Mouse (Mus musculus) neural tube, embryonic 14.5 days (tissue): Measurements from ENCODE around the gene Xrcc4. TPM values are rescaled to one million over a fixed set of nuclear protein-coding genes. Genes with fewer than 3 reads are reported as not detected.

Experiments used
- ATAC-seq: fragments of 200-750 bp; cut with Nextera tagmentation; 2 replicates; pipeline ENCODE4 v1.8.0; 2017; ENCODE audit warnings: low read depth, mild to moderate bottlenecking, moderate TSS enrichment, moderate library complexity
- H3K27ac ChIP-seq: fragments of 300-500 bp; sonication (generic); 2 replicates; pipeline ENCODE4 v1.5.1; 2014; ENCODE audit warnings: low read depth, mild to moderate bottlenecking, control low read depth, low read length, moderate library complexity, mixed read lengths
- H3K27me3 ChIP-seq: fragments of 300-500 bp; sonication (generic); 2 replicates; pipeline ENCODE4 v1.6.1; 2014; ENCODE audit warnings: low read length; ENCODE audit not compliant: control insufficient read depth, insufficient read depth
- H3K36me3 ChIP-seq: fragments of 300-500 bp; sonication (generic); 2 replicates; pipeline ENCODE4 v1.6.1; 2014; ENCODE audit warnings: low read length, mixed read lengths; ENCODE audit not compliant: control insufficient read depth, insufficient read depth
- H3K4me1 ChIP-seq: fragments of 300-500 bp; sonication (generic); 2 replicates; pipeline ENCODE4 v1.6.1; 2014; ENCODE audit warnings: low read length; ENCODE audit not compliant: control insufficient read depth, insufficient read depth
- H3K4me2 ChIP-seq: fragments of 300-500 bp; sonication (generic); 2 replicates; pipeline ENCODE4 v1.6.1; 2014; ENCODE audit warnings: mild to moderate bottlenecking, low read depth, low read length, control low read depth
- H3K4me3 ChIP-seq: fragments of 300-500 bp; sonication (generic); 2 replicates; pipeline ENCODE4 v1.5.1; 2014; ENCODE audit warnings: low read depth, low read length, control low read depth, mixed read lengths
- H3K9ac ChIP-seq: fragments of 300-500 bp; sonication (generic); replicated peaks from 2 replicates; pipeline ENCODE4 v1.6.1; 2014; ENCODE audit warnings: low read depth, mild to moderate bottlenecking, control low read depth, low read length, mixed read lengths
- H3K9me3 ChIP-seq: fragments of 300-500 bp; sonication (generic); 2 replicates; pipeline ENCODE4 v1.6.1; 2016; ENCODE audit warnings: low read length; ENCODE audit not compliant: control insufficient read depth
- WGBS: fragments of 180-500 bp; shearing (Covaris S2); extraction: QIAGEN DNeasy Blood & Tissue Kit; methylation state at CpG from one replicate; pipeline ENCODE4 v1.1.7; 2014; 5-methylcytosine and 5-hydroxymethylcytosine counted together
- polyA plus RNA-seq: library from polyadenylated mRNA; unstranded; fragments of >200 nt; fragmentation: Nextera tagmentation; extraction: Ambion mirVana; gene quantifications from 2 replicates; pipeline ENCODE4 v1.2.1, GENCODE M21; 2014

Gene Xrcc4
- polyA plus RNA-seq, 1 experiment from 2014 or later = 17.5 TPM

DNA sequence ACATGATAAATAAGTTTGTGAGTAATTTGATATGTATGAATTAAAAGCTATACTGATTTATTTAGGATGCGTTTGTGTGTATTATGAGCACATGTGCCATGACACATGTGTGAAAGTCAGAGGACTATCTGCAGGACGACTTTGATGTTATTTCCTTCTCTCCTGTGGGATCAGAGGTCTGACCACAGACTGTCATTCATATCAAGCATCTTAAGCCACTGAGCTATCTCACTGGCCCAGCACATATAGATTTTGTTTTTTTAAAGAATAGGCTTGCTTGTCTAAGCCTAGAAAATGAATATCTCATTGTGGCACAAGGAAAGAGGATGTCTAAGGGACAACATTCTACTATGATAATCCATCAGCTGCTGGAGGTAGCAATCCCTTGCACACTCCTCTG lies 183.3 kb downstream of the Xrcc4 start:
- Histone ChIP-seq H3K4me2 (no peak overlapping the region), H3K9ac (no peak overlapping the region), H3K9me3 (no peaks in the 10 kb centered on the region), H3K27ac (no peak overlapping the region), H3K27me3 (no peaks in the 10 kb centered on the region), H3K4me1 (no peaks in the 10 kb centered on the region), H3K36me3 (no peaks in the 10 kb centered on the region), H3K4me3 (no peak overlapping the region)
- 77% methylated on average over 2 of the region's 2 CpGs for WGBS
- ATAC-seq = no peak

DNA sequence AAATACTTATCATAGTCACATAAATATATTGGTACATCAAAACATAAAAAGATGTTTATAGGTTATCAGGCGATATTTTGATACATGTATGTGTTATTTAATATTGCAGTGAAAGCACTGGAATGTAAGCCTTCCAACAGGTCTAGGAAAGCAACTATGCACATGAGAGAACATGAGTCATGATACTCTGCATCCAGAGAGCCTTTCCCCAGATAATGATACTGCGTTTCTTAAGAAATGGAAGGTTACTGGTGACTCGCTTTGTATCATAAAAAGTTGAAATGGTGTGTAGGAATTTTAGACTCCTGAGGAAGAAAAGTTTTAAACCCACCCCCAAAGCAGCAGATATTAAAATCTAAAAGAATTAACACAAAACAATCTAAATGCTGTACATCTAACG lies 190.3 kb downstream of the Xrcc4 start:
- no peaks in the 10 kb centered on the region for H3K4me1 ChIP-seq
- no peak overlapping the region for H3K4me2 ChIP-seq
- H3K4me3 ChIP-seq = no peak overlapping the region
- no peak overlapping the region for H3K27ac ChIP-seq
- no peak for ATAC-seq
- H3K27me3 ChIP-seq = no peaks in the 10 kb centered on the region
- H3K9ac ChIP-seq = no peak overlapping the region
- no peaks in the 10 kb centered on the region for H3K36me3 ChIP-seq
- 94% methylated on average over 4 of the region's 4 CpGs for WGBS
- no peaks in the 10 kb centered on the region for H3K9me3 ChIP-seq

DNA sequence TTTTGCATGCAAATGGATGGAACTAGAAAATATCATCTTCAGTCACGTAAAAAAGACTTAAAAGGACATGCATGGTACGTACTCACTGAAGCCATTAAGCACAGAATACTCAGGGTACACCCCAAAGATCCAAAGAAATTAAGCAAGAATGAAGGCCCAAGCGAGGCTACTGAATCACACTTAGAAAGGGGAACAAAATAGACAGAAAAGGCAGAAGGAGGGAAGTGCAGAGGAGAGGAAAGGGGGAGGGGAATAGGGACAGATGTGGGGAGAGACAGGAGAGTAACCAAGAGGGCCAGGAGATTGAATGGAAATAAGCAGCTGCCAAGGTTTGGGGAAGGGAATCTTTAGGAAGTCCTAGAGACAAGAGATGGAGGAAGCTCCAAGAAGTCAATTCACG lies 197.3 kb downstream of the Xrcc4 start:
- H3K9ac ChIP-seq = no peak overlapping the region
- H3K36me3 ChIP-seq = no peaks in the 10 kb centered on the region
- no peak overlapping the region for H3K4me2 ChIP-seq
- ATAC-seq = no peak
- H3K4me3 ChIP-seq = no peak overlapping the region
- no peaks in the 10 kb centered on the region for H3K9me3 ChIP-seq
- H3K4me1 ChIP-seq = no peaks in the 10 kb centered on the region
- no peaks in the 10 kb centered on the region for H3K27me3 ChIP-seq
- H3K27ac ChIP-seq = no peak overlapping the region
- 87% methylated on average over 4 of the region's 4 CpGs for WGBS

DNA sequence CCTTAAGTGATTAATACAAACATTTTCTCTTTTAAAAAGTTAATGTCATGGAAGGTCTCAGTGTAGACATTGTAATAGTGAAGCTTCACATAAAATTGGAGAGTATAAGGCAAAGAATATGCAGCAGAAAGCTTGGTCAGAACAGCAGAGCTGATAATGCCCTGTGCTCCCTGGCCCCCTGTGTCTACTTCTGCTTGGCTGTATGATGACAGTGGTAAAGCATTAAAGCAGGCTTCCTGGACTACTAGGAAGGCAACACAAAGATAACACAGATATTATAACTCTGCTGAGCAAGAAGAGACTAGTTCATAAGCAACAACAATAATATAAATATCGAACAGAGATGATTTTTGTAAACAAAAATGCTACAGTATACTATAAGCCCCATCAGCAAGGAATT lies 199.2 kb downstream of the Xrcc4 start:
- Histone ChIP-seq H3K27ac (no peak overlapping the region), H3K9me3 (no peaks in the 10 kb centered on the region), H3K4me1 (no peaks in the 10 kb centered on the region), H3K36me3 (no peaks in the 10 kb centered on the region), H3K27me3 (no peaks in the 10 kb centered on the region), H3K4me2 (no peak overlapping the region), H3K9ac (no peak overlapping the region), H3K4me3 (no peak overlapping the region)
- WGBS = 94% methylated on average over 1 of the region's 1 CpGs
- ATAC-seq = no peak

DNA sequence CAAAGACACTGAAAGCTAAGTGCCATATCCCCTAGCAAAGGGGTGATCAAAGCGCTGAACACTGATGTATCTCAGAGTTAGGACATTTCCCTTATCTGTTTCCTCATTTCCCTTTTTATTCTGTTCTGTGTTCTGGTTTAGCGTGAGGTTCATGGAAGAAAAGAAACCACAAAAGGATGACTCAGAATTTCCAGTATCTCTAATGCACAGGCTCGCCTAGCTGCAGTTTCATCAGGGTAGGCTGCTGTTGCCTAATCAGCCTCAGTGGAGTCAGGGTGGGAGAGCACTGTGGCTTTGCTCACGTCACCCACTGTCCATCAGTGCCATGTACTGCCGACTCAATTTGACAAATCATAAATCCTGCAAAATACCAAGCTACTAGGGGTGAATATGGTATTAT lies 200.3 kb downstream of the Xrcc4 start:
- ATAC-seq = no peak
- Histone ChIP-seq H3K27me3 (no peaks in the 10 kb centered on the region), H3K4me3 (no peak overlapping the region), H3K27ac (no peak overlapping the region), H3K36me3 (no peaks in the 10 kb centered on the region), H3K4me2 (no peak overlapping the region), H3K9me3 (no peaks in the 10 kb centered on the region), H3K4me1 (no peaks in the 10 kb centered on the region), H3K9ac (no peak overlapping the region)
- WGBS = 69% methylated on average over 5 of the region's 5 CpGs

DNA sequence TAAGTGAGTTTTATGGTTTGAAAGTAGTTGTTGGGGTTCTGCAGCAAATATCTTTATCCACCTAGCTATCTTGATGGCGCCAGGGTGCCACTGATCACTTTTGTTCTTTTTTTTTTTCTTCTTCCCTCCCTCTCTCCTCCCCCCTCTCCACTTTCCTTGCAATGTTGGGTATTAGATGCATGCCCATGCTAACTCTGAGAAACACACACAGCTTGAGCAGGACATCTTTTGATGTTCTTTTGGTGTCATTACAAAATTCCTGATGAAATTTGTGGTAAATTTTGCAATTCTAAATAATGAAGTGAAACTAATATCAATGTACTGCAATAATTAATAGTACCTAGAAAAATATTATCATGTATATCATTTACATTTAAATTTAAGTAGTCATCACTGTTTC lies 205.9 kb downstream of the Xrcc4 start:
- 88% methylated on average over 1 of the region's 1 CpGs for WGBS
- ATAC-seq = no peak

DNA sequence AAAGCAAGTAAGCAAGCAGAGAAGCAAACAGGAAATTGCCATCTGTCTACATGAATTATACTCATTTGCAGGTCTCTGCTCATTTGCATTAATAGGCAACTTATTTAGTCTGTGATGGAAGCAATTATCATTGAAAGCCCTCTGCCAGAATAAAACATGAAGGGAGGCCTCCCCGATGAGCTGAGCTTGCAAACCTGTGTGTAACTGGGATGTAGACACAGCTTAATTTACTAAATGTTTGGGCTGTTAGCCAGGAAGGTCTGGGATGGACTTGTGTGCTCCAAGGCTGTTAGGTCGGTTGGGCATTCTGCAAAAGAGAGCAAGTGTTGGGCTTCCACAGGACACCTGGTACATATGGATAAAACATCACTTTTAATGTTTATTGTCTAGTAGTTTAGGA lies 208.1 kb downstream of the Xrcc4 start:
- Histone ChIP-seq H3K4me3 (no peak overlapping the region), H3K4me2 (no peak overlapping the region), H3K27ac (no peak overlapping the region), H3K9me3 (no peaks in the 10 kb centered on the region), H3K9ac (no peak overlapping the region), H3K4me1 (0 out of 2 replicates have a peak, but pooled peaks cover 4% of the 10 kb centered on the region), H3K27me3 (no peaks in the 10 kb centered on the region), H3K36me3 (no peaks in the 10 kb centered on the region)
- WGBS = 26% methylated on average over 2 of the region's 2 CpGs
- peak; percentile 58; the same call in 1 of the 2 replicates for ATAC-seq

More for the DNA sequence above, 205.9 kb downstream of the Xrcc4 start:
- no peak overlapping the region for H3K4me3 ChIP-seq
- H3K9ac ChIP-seq = no peak overlapping the region
- H3K36me3 ChIP-seq = no peaks in the 10 kb centered on the region
- H3K27me3 ChIP-seq = no peaks in the 10 kb centered on the region
- no peaks in the 10 kb centered on the region for H3K9me3 ChIP-seq
- 0 out of 2 replicates have a peak, but pooled peaks cover 4% of the 10 kb centered on the region for H3K4me1 ChIP-seq
- no peak overlapping the region for H3K4me2 ChIP-seq
- no peak overlapping the region for H3K27ac ChIP-seq

DNA sequence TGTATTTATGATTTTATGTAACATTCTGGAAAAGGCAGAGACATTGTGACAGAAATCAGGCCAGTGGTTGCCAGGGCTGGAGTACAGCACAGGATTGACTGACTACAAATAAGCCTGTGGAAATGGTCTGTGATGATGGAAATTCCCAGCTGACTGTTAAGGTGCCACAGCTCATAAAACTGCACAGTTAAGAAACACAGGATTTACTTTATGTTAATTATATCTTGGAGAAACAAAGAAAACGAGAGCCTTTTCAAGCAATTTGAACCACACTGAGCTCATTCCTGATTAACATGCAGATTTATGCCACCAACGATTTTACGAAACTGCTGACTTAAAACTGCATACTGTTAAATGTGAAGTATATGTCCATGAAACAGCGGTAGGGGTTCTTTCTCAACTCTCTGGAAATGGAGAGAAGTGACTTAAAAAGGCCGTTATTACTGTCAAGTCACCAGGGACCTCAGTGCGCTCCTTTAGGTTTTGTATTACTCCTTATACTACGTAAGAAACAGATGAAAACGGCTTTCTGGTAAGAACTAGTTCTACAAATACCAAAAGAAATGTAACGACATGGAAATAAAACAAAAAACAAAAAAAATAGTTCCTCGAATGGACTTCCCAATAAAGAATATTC lies 210.5 kb downstream of the Xrcc4 start:
- WGBS = 57% methylated on average over 10 of the region's 10 CpGs
- Histone ChIP-seq H3K4me2 (peak overlapping the region; percentile 30), H3K4me1 (0 out of 2 replicates have a peak, but pooled peaks cover 4% of the 10 kb centered on the region), H3K27ac (peak overlapping the region; percentile 2; the same call in 1 of the 2 replicates), H3K27me3 (no peaks in the 10 kb centered on the region), H3K9ac (no peak overlapping the region), H3K4me3 (no peak overlapping the region), H3K9me3 (no peaks in the 10 kb centered on the region), H3K36me3 (no peaks in the 10 kb centered on the region)
- ATAC-seq = peak; percentile 56; the same call in 1 of the 2 replicates

DNA sequence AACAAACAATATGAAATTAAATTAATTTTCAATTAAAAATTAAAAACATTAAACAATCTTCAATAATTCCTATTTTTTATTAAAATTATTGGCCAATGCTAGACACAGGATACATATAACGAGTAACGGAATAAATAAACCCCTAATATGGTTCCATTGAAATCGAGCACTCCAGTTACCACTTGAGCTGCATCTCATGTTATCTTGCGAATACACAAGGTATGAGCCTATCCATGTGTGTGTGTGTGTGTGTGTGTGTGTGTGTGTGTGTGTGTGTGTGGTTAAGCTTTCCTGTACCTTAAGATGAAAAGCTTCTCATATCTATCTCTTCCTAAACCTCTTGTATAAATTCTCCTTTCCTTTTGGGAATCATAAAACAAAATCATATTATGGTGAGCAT lies 213.9 kb downstream of the Xrcc4 start:
- no peak overlapping the region for H3K4me2 ChIP-seq
- H3K9ac ChIP-seq = no peak overlapping the region
- H3K27me3 ChIP-seq = no peaks in the 10 kb centered on the region
- 95% methylated on average over 4 of the region's 4 CpGs for WGBS
- 0 out of 2 replicates have a peak, but pooled peaks cover 4% of the 10 kb centered on the region for H3K4me1 ChIP-seq
- no peak for ATAC-seq
- H3K9me3 ChIP-seq = no peaks in the 10 kb centered on the region
- no peaks in the 10 kb centered on the region for H3K36me3 ChIP-seq
- H3K4me3 ChIP-seq = no peak overlapping the region
- no peak overlapping the region for H3K27ac ChIP-seq
